Mouse (Mus musculus) thymus, adult 2 months (tissue): ENCODE measurements around the gene Ttc9b.

ENCODE experiments used
- CTCF ChIP-seq: fragments of 200-500 bp; IDR thresholded peaks from 2 replicates; pipeline ENCODE4 v1.5.1; 2012; ENCODE audit warnings: mild to moderate bottlenecking, control low read depth, low read length, moderate library complexity, borderline replicate concordance; ENCODE audit not compliant: control insufficient read depth, poor library complexity, insufficient read depth; ENCODE audit errors: extremely low read depth
- POLR2A ChIP-seq: fragments of 200-500 bp; IDR thresholded peaks from 2 replicates; pipeline ENCODE4 v1.6.1; 2012; ENCODE audit warnings: mild to moderate bottlenecking, low read length, control low read depth, moderate library complexity; ENCODE audit not compliant: control insufficient read depth, poor library complexity, insufficient read depth; ENCODE audit errors: extremely low read depth

- TF ChIP-seq CTCF (no peak), POLR2A (no peak)
Measured at GRCm38 (mm10) chr7:27627707-27628106, 26.0 kb upstream of the Ttc9b start.
